Mouse (Mus musculus): Measurements from ENCODE around the gene Clcf1. TPM values are rescaled to one million over a fixed set of nuclear protein-coding genes. Genes with fewer than 3 reads are reported as not detected.

Gene Clcf1
- polyA plus RNA-seq (2014; fragmentation: Nextera tagmentation; extraction: Ambion mirVana): 1.9 and 2.4 TPM in 2 replicates

- Histone ChIP-seq H3K36me3 (ENCODE audit: control insufficient read depth, insufficient read depth, low read length) (no peaks in the 10 kb centered on the region), H3K9me3 (ENCODE audit: control insufficient read depth, low read length) (no peaks in the 10 kb centered on the region), H3K27me3 (replicated peaks; ENCODE audit: control insufficient read depth, insufficient read depth, low read length) (peaks cover 86% of the 10 kb centered on the region), H3K4me1 (replicated peaks; ENCODE audit: control insufficient read depth, insufficient read depth, low read length) (peaks cover 33% of the 10 kb centered on the region), H3K9ac (ENCODE audit: low read depth, low read length) (peak within 1 kb of the TSS; percentile 73), H3K4me3 (ENCODE audit: low read depth, low read length) (peak within 1 kb of the TSS; percentile 67), H3K27ac (ENCODE audit: low read depth, low read length) (peak within 1 kb of the TSS; percentile 82), H3K4me2 (peak within 1 kb of the TSS; percentile 84)
- ATAC-seq (replicated peaks; ENCODE audit: low FRiP score) (peak; percentile 34; the same call in 1 of the 2 replicates), DNase-seq (ENCODE audit: low spot score) (no peak)
- under 1% methylated on average over 48 of the region's 49 CpGs for WGBS
These were observed at the start of gene Clcf1, which contains the start of gene AC109138.7 for GRCm38 (mm10) chr19:4214071-4214770. TSS of gene Clcf1 (plus strand) at chr19:4214238. TSS of gene AC109138.7 (plus strand) at chr19:4214357.

- Histone ChIP-seq H3K36me3 (ENCODE audit: control insufficient read depth, insufficient read depth, low read length) (peaks cover 9% of the 10 kb centered on the region), H3K4me1 (replicated peaks; ENCODE audit: control insufficient read depth, insufficient read depth, low read length) (peaks cover 8% of the 10 kb centered on the region), H3K27me3 (replicated peaks; ENCODE audit: control insufficient read depth, insufficient read depth, low read length) (no peaks in the 10 kb centered on the region), H3K4me2 (no peak overlapping the region), H3K9ac (ENCODE audit: low read depth, low read length) (no peak overlapping the region), H3K27ac (ENCODE audit: low read depth, low read length) (no peak overlapping the region), H3K9me3 (ENCODE audit: control insufficient read depth, low read length) (no peaks in the 10 kb centered on the region), H3K4me3 (ENCODE audit: low read depth, low read length) (no peak overlapping the region)
- 75% methylated on average over 2 of the region's 2 CpGs for WGBS
- ATAC-seq (replicated peaks; ENCODE audit: low FRiP score): no peak
- DNase-seq (ENCODE audit: low spot score): no peak
These were observed 49.3 kb upstream of the Clcf1 start for GRCm38 (mm10) chr19:4164721-4165120.

GRCm38 (mm10) chr19:4166678-4167476, 47.2 kb upstream of the Clcf1 start:
- Histone ChIP-seq H3K9me3 (ENCODE audit: control insufficient read depth, low read length) (no peaks in the 10 kb centered on the region), H3K9ac (ENCODE audit: low read depth, low read length) (no peak overlapping the region), H3K4me3 (ENCODE audit: low read depth, low read length) (no peak overlapping the region), H3K4me2 (no peak overlapping the region), H3K27me3 (replicated peaks; ENCODE audit: control insufficient read depth, insufficient read depth, low read length) (no peaks in the 10 kb centered on the region), H3K27ac (ENCODE audit: low read depth, low read length) (no peak overlapping the region), H3K36me3 (ENCODE audit: control insufficient read depth, insufficient read depth, low read length) (0 out of 2 replicates have a peak, but pooled peaks cover under 1% of the 10 kb centered on the region), H3K4me1 (replicated peaks; ENCODE audit: control insufficient read depth, insufficient read depth, low read length) (peaks cover 14% of the 10 kb centered on the region)
- no peak for ATAC-seq (replicated peaks; ENCODE audit: low FRiP score)
- DNase-seq (ENCODE audit: low spot score): no peak
- 59% methylated on average over 9 of the region's 9 CpGs for WGBS

- H3K27ac ChIP-seq (ENCODE audit: low read depth, low read length): peak overlapping the region; percentile 70
- H3K9me3 ChIP-seq (ENCODE audit: control insufficient read depth, low read length): no peaks in the 10 kb centered on the region
- WGBS: under 1% methylated on average over 43 of the region's 43 CpGs
- H3K4me2 ChIP-seq: peak overlapping the region; percentile 98
- H3K9ac ChIP-seq (ENCODE audit: low read depth, low read length): peak overlapping the region; percentile 85
- peak; percentile 94 for ATAC-seq (replicated peaks; ENCODE audit: low FRiP score)
- peak overlapping the region; percentile 53 for H3K4me3 ChIP-seq (ENCODE audit: low read depth, low read length)
- DNase-seq (ENCODE audit: low spot score): peak; percentile 99
- no peaks in the 10 kb centered on the region for H3K36me3 ChIP-seq (ENCODE audit: control insufficient read depth, insufficient read depth, low read length)
- H3K4me1 ChIP-seq (replicated peaks; ENCODE audit: control insufficient read depth, insufficient read depth, low read length): peaks cover 6% of the 10 kb centered on the region
- no peaks in the 10 kb centered on the region for H3K27me3 ChIP-seq (replicated peaks; ENCODE audit: control insufficient read depth, insufficient read depth, low read length)
These were observed 44.7 kb upstream of the Clcf1 start for GRCm38 (mm10) chr19:4169378-4169784.

- ATAC-seq (replicated peaks; ENCODE audit: low FRiP score) (no peak; the same call in 1 of the 2 replicates), DNase-seq (ENCODE audit: low spot score) (no peak)
- Histone ChIP-seq H3K36me3 (ENCODE audit: control insufficient read depth, insufficient read depth, low read length) (no peaks in the 10 kb centered on the region), H3K27me3 (replicated peaks; ENCODE audit: control insufficient read depth, insufficient read depth, low read length) (no peaks in the 10 kb centered on the region), H3K4me1 (replicated peaks; ENCODE audit: control insufficient read depth, insufficient read depth, low read length) (peaks cover 6% of the 10 kb centered on the region), H3K9ac (ENCODE audit: low read depth, low read length) (peak overlapping the region; percentile 85), H3K4me3 (ENCODE audit: low read depth, low read length) (peak overlapping the region; percentile 53), H3K9me3 (ENCODE audit: control insufficient read depth, low read length) (no peaks in the 10 kb centered on the region), H3K27ac (ENCODE audit: low read depth, low read length) (peak overlapping the region; percentile 70), H3K4me2 (peak overlapping the region; percentile 98)
- 10% methylated on average over 27 of the region's 27 CpGs for WGBS
These were observed 44.2 kb upstream of the Clcf1 start for GRCm38 (mm10) chr19:4169810-4170209.

GRCm38 (mm10) chr19:4170723-4171392, 43.2 kb upstream of the Clcf1 start:
- no peaks in the 10 kb centered on the region for H3K36me3 ChIP-seq (ENCODE audit: control insufficient read depth, insufficient read depth, low read length)
- H3K27ac ChIP-seq (ENCODE audit: low read depth, low read length): no peak overlapping the region
- H3K4me1 ChIP-seq (replicated peaks; ENCODE audit: control insufficient read depth, insufficient read depth, low read length): peaks cover 6% of the 10 kb centered on the region
- H3K9me3 ChIP-seq (ENCODE audit: control insufficient read depth, low read length): no peaks in the 10 kb centered on the region
- H3K27me3 ChIP-seq (replicated peaks; ENCODE audit: control insufficient read depth, insufficient read depth, low read length): no peaks in the 10 kb centered on the region
- no peak for DNase-seq (ENCODE audit: low spot score)
- 86% methylated on average over 10 of the region's 10 CpGs for WGBS
- no peak overlapping the region for H3K4me2 ChIP-seq
- no peak overlapping the region for H3K9ac ChIP-seq (ENCODE audit: low read depth, low read length)
- ATAC-seq (replicated peaks; ENCODE audit: low FRiP score): no peak
- no peak overlapping the region for H3K4me3 ChIP-seq (ENCODE audit: low read depth, low read length)

- DNase-seq (ENCODE audit: low spot score): no peak
- peaks cover 6% of the 10 kb centered on the region for H3K4me1 ChIP-seq (replicated peaks; ENCODE audit: control insufficient read depth, insufficient read depth, low read length)
- no peak for ATAC-seq (replicated peaks; ENCODE audit: low FRiP score)
- 65% methylated on average over 13 of the region's 13 CpGs for WGBS
- no peak overlapping the region for H3K27ac ChIP-seq (ENCODE audit: low read depth, low read length)
- no peaks in the 10 kb centered on the region for H3K36me3 ChIP-seq (ENCODE audit: control insufficient read depth, insufficient read depth, low read length)
- no peak overlapping the region for H3K4me2 ChIP-seq
- H3K9me3 ChIP-seq (ENCODE audit: control insufficient read depth, low read length): no peaks in the 10 kb centered on the region
- no peaks in the 10 kb centered on the region for H3K27me3 ChIP-seq (replicated peaks; ENCODE audit: control insufficient read depth, insufficient read depth, low read length)
- no peak overlapping the region for H3K9ac ChIP-seq (ENCODE audit: low read depth, low read length)
- H3K4me3 ChIP-seq (ENCODE audit: low read depth, low read length): no peak overlapping the region
These were observed 42.4 kb upstream of the Clcf1 start for GRCm38 (mm10) chr19:4171393-4172290.

GRCm38 (mm10) chr19:4172925-4173324, 41.1 kb upstream of the Clcf1 start:
- Histone ChIP-seq H3K27ac (ENCODE audit: low read depth, low read length) (no peak overlapping the region), H3K9ac (ENCODE audit: low read depth, low read length) (no peak overlapping the region), H3K4me1 (replicated peaks; ENCODE audit: control insufficient read depth, insufficient read depth, low read length) (peaks cover 6% of the 10 kb centered on the region), H3K36me3 (ENCODE audit: control insufficient read depth, insufficient read depth, low read length) (no peaks in the 10 kb centered on the region), H3K4me2 (no peak overlapping the region), H3K4me3 (ENCODE audit: low read depth, low read length) (no peak overlapping the region), H3K9me3 (ENCODE audit: control insufficient read depth, low read length) (no peaks in the 10 kb centered on the region), H3K27me3 (replicated peaks; ENCODE audit: control insufficient read depth, insufficient read depth, low read length) (no peaks in the 10 kb centered on the region)
- no peak for DNase-seq (ENCODE audit: low spot score)
- 67% methylated on average over 11 of the region's 11 CpGs for WGBS
- no peak for ATAC-seq (replicated peaks; ENCODE audit: low FRiP score)
